Mouse (Mus musculus): ENCODE measurements at regions not wholly inside any gene's neighbourhood (a gene's known extent, or its start where the extent isn't known, plus 50 kb on each side); places are given as distances from the start of the nearest gene placed in this dataset.

DNA sequence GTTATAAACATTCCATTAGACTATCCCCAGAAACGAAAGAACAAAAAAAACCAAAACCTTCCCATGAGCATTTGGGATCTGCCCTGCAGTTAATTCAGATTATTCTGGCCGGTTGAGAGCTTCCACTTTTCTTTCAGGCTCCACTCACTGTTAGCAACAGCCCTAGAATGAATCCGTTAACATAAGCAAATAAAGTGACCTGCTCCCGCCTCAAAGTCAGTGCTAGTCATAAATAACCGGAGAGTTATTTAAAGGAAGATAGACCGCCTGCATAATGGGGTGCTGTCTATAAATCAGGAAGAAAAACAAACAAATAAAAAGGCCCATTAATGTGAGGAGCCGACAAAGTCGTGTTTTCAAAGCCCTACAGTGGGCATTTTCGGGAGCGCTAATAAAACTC is 103.3 kb downstream of the Tbx4 start:
- Histone ChIP-seq H3K27ac (ENCODE audit: insufficient read depth, low read depth, low read length) (no peak overlapping the region), H3K4me1 (ENCODE audit: control insufficient read depth, insufficient read depth, low read length) (peaks cover 5% of the 10 kb centered on the region; the same call in 1 of the 2 replicates), H3K4me3 (ENCODE audit: insufficient read depth, low read depth, low read length) (peak overlapping the region; percentile 10; the same call in 1 of the 2 replicates)
- 22% methylated on average over 10 of the region's 10 CpGs for WGBS
- no peak for TF ChIP-seq POLR2A (IDR thresholded peaks at IDR 0.05; ENCODE audit: insufficient read depth, low read depth, low read length)
- no peak for TF ChIP-seq CTCF (IDR thresholded peaks at IDR 0.05; ENCODE audit: insufficient read depth, low read depth, low read length)

DNA sequence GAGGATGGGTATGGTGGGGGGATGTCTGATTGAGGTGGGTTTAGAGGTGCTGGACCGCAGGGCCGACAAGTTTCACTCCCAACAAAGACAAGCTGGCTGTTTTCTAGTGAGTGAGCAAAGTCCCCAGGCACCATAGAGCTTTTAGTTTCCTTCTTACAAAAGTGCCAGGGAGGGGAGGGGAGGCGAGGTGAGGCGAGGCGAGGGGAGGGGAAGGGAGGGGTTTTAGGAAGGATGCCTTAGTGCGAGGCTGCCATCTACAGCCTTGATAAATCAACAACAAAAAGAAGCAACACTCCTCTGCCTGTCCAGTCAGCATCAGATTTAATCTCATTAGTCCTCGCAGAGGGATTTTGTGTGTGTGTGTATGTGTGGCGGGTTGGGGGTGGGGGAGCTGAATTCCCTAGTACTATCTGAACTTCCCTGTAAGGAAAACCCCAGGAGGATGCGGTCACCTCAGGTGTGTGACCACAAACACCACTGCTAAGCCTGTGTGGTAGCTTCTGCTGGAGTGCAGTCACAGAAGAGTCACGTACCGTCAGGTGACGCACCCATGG is 103.8 kb downstream of the Tbx4 start:
- peak overlapping the region; percentile 10; the same call in 1 of the 2 replicates for H3K4me3 ChIP-seq (ENCODE audit: insufficient read depth, low read depth, low read length)
- H3K27ac ChIP-seq (ENCODE audit: insufficient read depth, low read depth, low read length), result no peak overlapping the region
- no peak for TF ChIP-seq CTCF (IDR thresholded peaks at IDR 0.05; ENCODE audit: insufficient read depth, low read depth, low read length)
- TF ChIP-seq POLR2A (IDR thresholded peaks at IDR 0.05; ENCODE audit: insufficient read depth, low read depth, low read length), result no peak
- 28% methylated on average over 12 of the region's 12 CpGs for WGBS
- H3K4me1 ChIP-seq (ENCODE audit: control insufficient read depth, insufficient read depth, low read length), result peaks cover 6% of the 10 kb centered on the region

DNA sequence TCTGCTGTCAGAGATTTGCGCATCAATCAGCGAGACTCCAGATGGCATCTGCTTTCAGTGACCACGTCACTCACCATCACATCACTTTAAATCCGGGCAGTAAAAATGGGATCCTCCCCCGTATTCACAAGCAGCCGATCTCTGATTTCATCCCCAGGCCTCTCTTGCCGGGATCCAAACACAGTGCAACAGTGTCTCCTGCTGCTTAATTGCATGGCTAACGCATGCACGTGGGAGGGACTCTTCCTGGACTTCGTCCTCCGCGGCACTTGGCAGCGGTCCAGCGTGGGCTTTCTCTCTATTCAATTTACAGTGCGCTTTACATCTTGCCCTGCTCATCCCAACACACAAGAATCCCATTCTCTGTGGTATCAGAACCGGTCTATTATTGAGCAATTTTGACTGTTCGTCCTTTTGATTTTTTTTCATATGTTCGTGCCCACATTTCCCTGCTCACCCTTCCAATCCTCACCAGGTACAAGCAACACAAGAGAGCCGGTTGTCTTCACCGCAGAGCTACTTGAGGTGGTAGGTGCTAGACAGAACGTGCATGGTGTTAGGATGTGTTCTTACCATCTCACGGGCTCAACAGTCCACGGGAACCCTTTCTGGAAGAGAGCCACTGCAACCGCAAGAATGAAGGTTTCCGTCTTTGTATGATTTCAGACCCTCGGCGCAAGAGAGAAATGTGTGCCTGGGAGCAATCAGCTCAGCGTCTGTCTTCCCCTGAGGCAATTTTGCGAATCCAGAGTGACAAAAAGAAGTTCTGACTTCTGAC is 109.3 kb downstream of the Tbx4 start:
- Histone ChIP-seq H3K27ac (ENCODE audit: insufficient read depth, low read depth, low read length) (no peak overlapping the region), H3K4me1 (ENCODE audit: control insufficient read depth, insufficient read depth, low read length) (peaks cover 9% of the 10 kb centered on the region), H3K4me3 (ENCODE audit: insufficient read depth, low read depth, low read length) (peak overlapping the region; percentile 21)
- TF ChIP-seq CTCF (IDR thresholded peaks at IDR 0.05; ENCODE audit: insufficient read depth, low read depth, low read length) (no peak), POLR2A (IDR thresholded peaks at IDR 0.05; ENCODE audit: insufficient read depth, low read depth, low read length) (no peak)
- WGBS, result 22% methylated on average over 29 of the region's 29 CpGs

DNA sequence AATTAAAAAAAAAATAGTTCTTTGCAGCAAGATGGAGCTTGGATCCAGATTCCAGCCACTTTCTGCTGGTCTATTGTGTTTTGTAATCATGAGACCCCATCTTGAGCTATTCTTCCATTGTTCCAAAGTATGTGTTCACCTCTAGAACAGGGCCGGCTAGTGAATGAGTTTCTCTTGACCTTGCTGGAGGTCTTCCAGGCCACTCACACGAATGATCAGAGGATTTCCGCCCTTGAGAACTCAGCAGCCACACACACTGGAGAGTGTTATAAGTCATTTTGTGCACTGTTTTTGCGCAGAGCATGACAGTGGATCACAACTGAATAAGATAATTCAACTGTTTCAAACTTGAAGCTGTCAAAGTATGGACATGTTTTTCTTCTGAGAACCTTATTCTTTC is 110.5 kb downstream of the Tbx4 start:
- Histone ChIP-seq H3K27ac (ENCODE audit: insufficient read depth, low read depth, low read length) (no peak overlapping the region), H3K4me3 (ENCODE audit: insufficient read depth, low read depth, low read length) (no peak overlapping the region), H3K4me1 (ENCODE audit: control insufficient read depth, insufficient read depth, low read length) (peaks cover 9% of the 10 kb centered on the region)
- 91% methylated on average over 4 of the region's 4 CpGs for WGBS
- TF ChIP-seq CTCF (IDR thresholded peaks at IDR 0.05; ENCODE audit: insufficient read depth, low read depth, low read length), result no peak
- TF ChIP-seq POLR2A (IDR thresholded peaks at IDR 0.05; ENCODE audit: insufficient read depth, low read depth, low read length), result no peak

DNA sequence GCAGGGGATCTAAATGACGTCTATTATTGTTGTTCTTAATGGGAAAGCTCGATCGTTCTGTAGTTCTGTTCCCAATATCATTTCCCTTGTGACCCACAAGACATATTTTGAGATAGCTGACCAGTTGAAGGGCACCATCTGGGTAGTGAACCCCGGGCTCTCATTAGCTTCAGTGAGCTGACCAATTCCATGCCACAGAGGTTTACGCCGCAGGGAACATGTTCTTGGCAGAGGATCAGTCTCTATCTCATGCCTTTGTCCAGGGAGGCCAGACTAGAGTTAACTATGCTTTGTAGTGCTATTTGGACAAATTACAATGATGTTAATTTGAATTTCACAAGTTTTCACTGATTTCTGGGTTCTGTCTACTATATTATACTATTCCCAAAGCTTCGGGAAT is 117.1 kb downstream of the Tbx4 start:
- 51% methylated on average over 7 of the region's 7 CpGs for WGBS
- TF ChIP-seq POLR2A (IDR thresholded peaks at IDR 0.05; ENCODE audit: insufficient read depth, low read depth, low read length), result no peak
- TF ChIP-seq CTCF (IDR thresholded peaks at IDR 0.05; ENCODE audit: insufficient read depth, low read depth, low read length), result no peak
- Histone ChIP-seq H3K27ac (ENCODE audit: insufficient read depth, low read depth, low read length) (no peak overlapping the region), H3K4me1 (ENCODE audit: control insufficient read depth, insufficient read depth, low read length) (no peaks in the 10 kb centered on the region), H3K4me3 (ENCODE audit: insufficient read depth, low read depth, low read length) (no peak overlapping the region)

DNA sequence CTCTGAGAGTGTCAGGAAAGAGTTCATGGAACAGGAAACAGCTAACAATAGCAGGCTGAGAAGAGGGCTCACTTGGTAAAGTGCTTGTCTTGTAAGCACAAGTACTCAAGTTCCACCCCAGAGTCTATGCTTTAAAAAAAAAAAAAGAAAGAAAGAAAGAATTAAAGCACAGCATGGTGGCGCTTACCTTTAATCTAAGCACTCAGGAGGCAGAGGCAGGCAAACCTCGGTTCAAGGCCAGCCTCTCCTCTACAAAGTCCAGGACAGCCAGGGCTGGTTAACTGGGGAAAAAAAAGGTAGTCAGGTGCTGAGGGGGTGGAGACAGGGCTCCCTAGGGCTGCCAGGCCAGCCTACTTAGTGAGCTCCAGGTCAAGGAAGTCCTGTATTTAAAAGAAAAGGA is 119.1 kb downstream of the Tbx4 start:
- no peak overlapping the region for H3K27ac ChIP-seq (ENCODE audit: insufficient read depth, low read depth, low read length)
- TF ChIP-seq CTCF (IDR thresholded peaks at IDR 0.05; ENCODE audit: insufficient read depth, low read depth, low read length) (no peak), POLR2A (IDR thresholded peaks at IDR 0.05; ENCODE audit: insufficient read depth, low read depth, low read length) (no peak)
- no peak overlapping the region for H3K4me3 ChIP-seq (ENCODE audit: insufficient read depth, low read depth, low read length)
- H3K4me1 ChIP-seq (ENCODE audit: control insufficient read depth, insufficient read depth, low read length), result no peaks in the 10 kb centered on the region
- 94% methylated on average over 2 of the region's 2 CpGs for WGBS

DNA sequence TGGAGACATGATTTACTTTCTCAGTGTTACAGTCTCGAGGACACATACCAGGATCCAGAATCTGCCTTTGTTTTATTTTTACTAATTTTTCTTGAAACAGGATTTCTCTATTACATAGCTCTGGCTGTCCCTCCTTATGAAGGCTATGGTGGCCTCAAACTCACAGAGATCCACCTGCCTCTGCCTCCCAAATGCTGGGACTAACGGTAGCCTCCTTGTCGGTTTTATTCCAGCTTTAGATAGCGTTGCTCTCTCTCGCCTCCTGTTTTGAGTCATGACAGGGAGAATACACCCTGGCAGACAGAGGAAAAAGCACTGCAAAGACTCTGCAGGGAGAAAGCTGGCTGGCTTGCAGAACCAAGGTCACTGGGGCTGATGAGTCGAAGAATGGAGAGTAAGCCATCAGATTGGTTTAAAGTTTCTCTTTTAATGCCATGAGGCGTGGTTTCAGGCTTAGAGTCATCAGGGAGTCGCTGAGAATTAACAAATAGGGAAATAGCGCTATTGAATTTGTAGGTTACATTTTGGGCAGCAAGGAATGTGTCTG is 119.8 kb downstream of the Tbx4 start:
- Histone ChIP-seq H3K27ac (ENCODE audit: insufficient read depth, low read depth, low read length) (no peak overlapping the region), H3K4me3 (ENCODE audit: insufficient read depth, low read depth, low read length) (no peak overlapping the region), H3K4me1 (ENCODE audit: control insufficient read depth, insufficient read depth, low read length) (no peaks in the 10 kb centered on the region)
- WGBS, result 70% methylated on average over 9 of the region's 9 CpGs
- TF ChIP-seq POLR2A (IDR thresholded peaks at IDR 0.05; ENCODE audit: insufficient read depth, low read depth, low read length) (no peak), CTCF (IDR thresholded peaks at IDR 0.05; ENCODE audit: insufficient read depth, low read depth, low read length) (no peak)

DNA sequence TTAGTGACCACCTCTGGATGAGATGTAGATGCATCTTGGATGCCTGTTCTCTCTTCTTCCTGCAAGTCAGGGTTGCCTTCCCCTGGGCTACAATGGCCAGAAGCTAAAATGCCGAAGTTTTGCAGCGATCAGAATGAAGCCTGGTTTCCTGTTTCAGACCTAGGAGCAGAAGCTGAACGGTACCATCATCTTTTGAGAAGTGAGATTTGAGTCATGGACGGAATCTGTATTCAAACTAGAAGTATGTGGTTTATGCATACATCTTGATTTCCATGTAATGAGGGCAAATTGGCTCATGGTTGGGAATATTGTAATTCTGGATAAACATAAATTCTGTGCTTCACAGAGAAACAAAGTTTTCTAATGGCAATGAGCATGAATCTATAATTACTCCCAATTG is 120.6 kb downstream of the Tbx4 start:
- 92% methylated on average over 4 of the region's 4 CpGs for WGBS
- no peak overlapping the region for H3K4me3 ChIP-seq (ENCODE audit: insufficient read depth, low read depth, low read length)
- H3K27ac ChIP-seq (ENCODE audit: insufficient read depth, low read depth, low read length), result no peak overlapping the region
- no peaks in the 10 kb centered on the region for H3K4me1 ChIP-seq (ENCODE audit: control insufficient read depth, insufficient read depth, low read length)
- TF ChIP-seq CTCF (IDR thresholded peaks at IDR 0.05; ENCODE audit: insufficient read depth, low read depth, low read length) (no peak), POLR2A (IDR thresholded peaks at IDR 0.05; ENCODE audit: insufficient read depth, low read depth, low read length) (no peak)

All from olfactory bulb, adult 2 months (tissue).